Mouse (Mus musculus) lung, postnatal 0 days (tissue): ENCODE results near the gene C1qtnf7.

ENCODE experiments used
- CTCF ChIP-seq: IDR thresholded peaks from 2 replicates; pipeline ENCODE4 v1.5.1; 2016; ENCODE audit warnings: antibody characterized with exemption, mild to moderate bottlenecking
- EP300 ChIP-seq: IDR thresholded peaks from 2 replicates; pipeline ENCODE4 v1.6.1; 2016; ENCODE audit warnings: antibody characterized with exemption, mild to moderate bottlenecking, control low read depth

- TF ChIP-seq CTCF (no peak), EP300 (no peak)
Observed at GRCm38 (mm10) chr5:43663531-43663930, 148.2 kb downstream of the C1qtnf7 start.
